Mouse (Mus musculus) B cell, adult 62 days (primary cell): ENCODE measurements around the gene Gm10666. TPM values are rescaled to one million over a fixed set of nuclear protein-coding genes. Genes with fewer than 3 reads are reported as not detected.

Experiments
- total RNA-seq: library from RNA; stranded (reverse); gene quantifications from 4 replicates; pipeline ENCODE4 v1.2.4, GENCODE M21; 2023

The Gm10666 gene
- total RNA-seq, result not detected in 4 replicates

GRCm38 (mm10) chr7:22134641-22135040 lies at the start of gene Gm10666:
Gene Gm10666, minus strand, starts transcription at chr7:22134741.

GRCm38 (mm10) chr7:22163935-22164334 lies 29.4 kb upstream of the Gm10666 start, which contains the start of gene Vmn1r142:
Gene Vmn1r142, minus strand, starts transcription at chr7:22164035.

GRCm38 (mm10) chr7:22118145-22118544 lies 16.4 kb downstream of the Gm10666 start, which contains the start of gene Gm16451:
Gene Gm16451, minus strand, starts transcription at chr7:22118245.

Other genes with a start within 250 kb of the Gm10666 start
- gene Gm5891, start 213.4 kb downstream of the Gm10666 start, total RNA-seq, result not detected in 4 replicates
- not detected in 4 replicates for gene Vmn1r137, start 140.2 kb downstream of the Gm10666 start, total RNA-seq
- not detected in 4 replicates for gene Vmn1r138, start 105.8 kb downstream of the Gm10666 start, total RNA-seq
- gene Gm6176, start 78.4 kb downstream of the Gm10666 start, total RNA-seq, result not detected in 4 replicates
- gene Vmn1r139, start 65.7 kb downstream of the Gm10666 start, total RNA-seq, result not detected in 4 replicates
- gene Gm16451, start 16.5 kb downstream of the Gm10666 start, total RNA-seq, result not detected in 4 replicates
- gene Vmn1r142, start 29.3 kb upstream of the Gm10666 start, total RNA-seq, result not detected in 4 replicates
- not detected in 4 replicates for gene Vmn1r143, start 54.6 kb upstream of the Gm10666 start, total RNA-seq
- not detected in 4 replicates for gene Gm8653, start 66.5 kb upstream of the Gm10666 start, total RNA-seq
- gene Gm8453, start 94.7 kb upstream of the Gm10666 start, total RNA-seq, result not detected in 4 replicates
- not detected in 4 replicates for gene Gm4187, start 195.0 kb upstream of the Gm10666 start, total RNA-seq
- gene Gm8660, start 236.3 kb upstream of the Gm10666 start, total RNA-seq, result not detected in 4 replicates